Mouse (Mus musculus) midbrain, postnatal 0 days (tissue): ENCODE data around the gene Etv6. TPM values are rescaled to one million over a fixed set of nuclear protein-coding genes. Genes with fewer than 3 reads are reported as not detected.

ENCODE experiments used
- ATAC-seq: fragments of 200-750 bp; cut with Nextera tagmentation; 2 replicates; pipeline ENCODE4 v1.8.0; 2017; ENCODE audit warnings: moderate number of reproducible peaks, mild to moderate bottlenecking, moderate TSS enrichment, moderate library complexity; ENCODE audit not compliant: low FRiP score
- DNase-seq: peaks from one replicate; pipeline ENCODE4 v3.0.0-alpha.2; 2015; ENCODE audit warnings: low spot score
- H3K27ac ChIP-seq: fragments of 300-500 bp; sonication (generic); 2 replicates; pipeline ENCODE4 v1.5.1; 2014; ENCODE audit warnings: low read depth, mild to moderate bottlenecking, low read length, mixed read lengths
- H3K27me3 ChIP-seq: fragments of 300-500 bp; sonication (generic); 2 replicates; pipeline ENCODE4 v1.6.1; 2014; ENCODE audit warnings: low read length, control low read depth, mixed read lengths; ENCODE audit not compliant: insufficient read depth
- H3K36me3 ChIP-seq: fragments of 300-500 bp; sonication (generic); 2 replicates; pipeline ENCODE4 v1.6.1; 2014; ENCODE audit warnings: low read length, control low read depth, mixed read lengths; ENCODE audit not compliant: insufficient read depth
- H3K4me1 ChIP-seq: fragments of 300-500 bp; sonication (generic); 2 replicates; pipeline ENCODE4 v1.6.1; 2014; ENCODE audit warnings: mild to moderate bottlenecking, control low read depth, antibody characterized with exemption, low read length, mixed read lengths; ENCODE audit not compliant: insufficient read depth
- H3K4me2 ChIP-seq: fragments of 300-500 bp; sonication (generic); 2 replicates; pipeline ENCODE4 v1.6.1; 2014; ENCODE audit warnings: low read depth, mild to moderate bottlenecking, low read length, mixed read lengths; ENCODE audit not compliant: poor library complexity, severe bottlenecking
- H3K4me3 ChIP-seq: fragments of 300-500 bp; sonication (generic); 2 replicates; pipeline ENCODE4 v1.5.1; 2014; ENCODE audit warnings: low read depth, mild to moderate bottlenecking, low read length, moderate library complexity
- H3K9ac ChIP-seq: fragments of 300-500 bp; sonication (generic); replicated peaks from 2 replicates; pipeline ENCODE4 v1.6.1; 2014; ENCODE audit warnings: mild to moderate bottlenecking, low read length, moderate library complexity, mixed read lengths; ENCODE audit not compliant: poor library complexity, severe bottlenecking
- H3K9me3 ChIP-seq: fragments of 300-500 bp; sonication (generic); 2 replicates; pipeline ENCODE4 v1.6.1; 2016; ENCODE audit warnings: low read length, control low read depth
- CTCF ChIP-seq: IDR thresholded peaks from 2 replicates; pipeline ENCODE4 v1.5.1; 2016; ENCODE audit warnings: antibody characterized with exemption, mild to moderate bottlenecking
- WGBS: fragments of 180-500 bp; shearing (Covaris S2); extraction: QIAGEN DNeasy Blood & Tissue Kit; methylation state at CpG from one replicate; pipeline ENCODE4 v1.1.7; 2014; 5-methylcytosine and 5-hydroxymethylcytosine counted together
- polyA plus RNA-seq: library from polyadenylated mRNA; unstranded; fragments of >200 nt; fragmentation: Nextera tagmentation; extraction: Ambion mirVana; gene quantifications from 2 replicates; pipeline ENCODE4 v1.2.1, GENCODE M21; 2015
- total RNA-seq: library from RNA; depleted of rRNA; stranded (reverse); fragments of >200 nt; gene quantifications from 2 replicates; pipeline ENCODE4 v1.2.3, GENCODE M21; 2014

Gene Etv6
- total and polyA plus RNA-seq, 2 experiments from 2014 or later = 2.9 to 7.2 TPM

DNA sequence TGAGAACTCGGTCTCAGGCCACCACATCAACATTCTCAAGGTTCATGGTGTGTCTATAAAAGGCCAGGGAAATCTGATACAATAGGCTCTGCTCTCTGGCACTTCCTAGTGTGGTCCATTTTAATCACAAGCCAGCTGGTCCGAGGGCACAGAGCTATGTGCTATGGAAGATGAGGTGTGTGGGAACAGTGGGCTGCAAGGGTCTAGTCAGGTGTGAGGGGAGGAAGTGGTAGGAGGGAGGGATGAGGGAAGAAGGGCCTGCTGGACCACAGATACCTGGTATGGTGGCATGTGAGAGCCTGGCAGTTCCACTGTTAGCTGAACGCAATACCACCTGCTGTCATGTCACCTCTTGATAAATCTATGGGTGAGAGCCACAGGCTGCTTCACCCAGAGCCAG is 4.8 kb downstream of the Etv6 start:
- Histone ChIP-seq H3K27ac (no peak overlapping the region), H3K27me3 (no peaks in the 10 kb centered on the region), H3K36me3 (no peaks in the 10 kb centered on the region), H3K9ac (no peak overlapping the region), H3K4me1 (0 out of 2 replicates have a peak, but pooled peaks cover 11% of the 10 kb centered on the region), H3K4me2 (no peak overlapping the region), H3K4me3 (no peak overlapping the region), H3K9me3 (no peaks in the 10 kb centered on the region)
- no peak for DNase-seq
- TF ChIP-seq CTCF = no peak
- WGBS = 73% methylated on average over 3 of the region's 3 CpGs
- no peak for ATAC-seq

DNA sequence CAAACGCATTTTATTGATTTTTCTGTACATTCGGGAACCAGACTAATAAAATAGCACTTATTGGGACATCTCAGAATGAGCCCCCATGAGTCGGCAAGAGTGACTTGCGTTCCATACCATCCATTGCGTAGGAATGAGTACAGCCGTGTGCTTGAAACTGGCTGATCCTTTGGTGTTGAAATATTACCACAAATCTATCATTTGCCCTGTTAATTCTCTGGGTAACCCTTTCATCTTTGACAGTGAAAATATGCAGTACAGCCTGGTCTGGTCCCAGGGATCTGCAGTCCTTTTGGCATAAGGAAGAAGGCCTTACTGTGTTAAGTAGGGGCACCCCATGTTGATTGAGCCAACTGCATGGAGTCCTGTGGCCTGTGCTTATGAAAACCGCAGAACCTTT is 5.8 kb downstream of the Etv6 start:
- 0 out of 2 replicates have a peak, but pooled peaks cover 13% of the 10 kb centered on the region for H3K4me1 ChIP-seq
- no peaks in the 10 kb centered on the region for H3K27me3 ChIP-seq

GRCm38 (mm10) chr6:134041916-134042315 is 6.4 kb downstream of the Etv6 start:
- whole genome bisulfite sequencing = 59% methylated on average over 12 of the region's 12 CpGs
- H3K4me2 ChIP-seq = no peak overlapping the region
- ATAC-seq = no peak
- no peaks in the 10 kb centered on the region for H3K27me3 ChIP-seq
- TF ChIP-seq CTCF = peak; percentile 17; the same call in 1 of the 2 replicates
- H3K4me1 ChIP-seq = 0 out of 2 replicates have a peak, but pooled peaks cover 13% of the 10 kb centered on the region
- H3K9me3 ChIP-seq = no peaks in the 10 kb centered on the region
- DNase-seq = no peak
- H3K9ac ChIP-seq = no peak overlapping the region
- no peak overlapping the region for H3K4me3 ChIP-seq
- no peaks in the 10 kb centered on the region for H3K36me3 ChIP-seq
- H3K27ac ChIP-seq = no peak overlapping the region

More for the DNA sequence above, 5.8 kb downstream of the Etv6 start:
- H3K9ac ChIP-seq = no peak overlapping the region
- H3K4me2 ChIP-seq = no peak overlapping the region
- no peak for ATAC-seq
- H3K27ac ChIP-seq = no peak overlapping the region
- 87% methylated on average over 7 of the region's 7 CpGs for WGBS
- no peaks in the 10 kb centered on the region for H3K9me3 ChIP-seq
- TF ChIP-seq CTCF = no peak
- no peak overlapping the region for H3K4me3 ChIP-seq
- no peaks in the 10 kb centered on the region for H3K36me3 ChIP-seq
- DNase-seq = no peak

GRCm38 (mm10) chr6:134043545-134043944 is 8.0 kb downstream of the Etv6 start:
- H3K9ac ChIP-seq = no peak overlapping the region
- 53% methylated on average over 7 of the region's 7 CpGs for WGBS
- H3K27ac ChIP-seq = no peak overlapping the region
- DNase-seq = no peak
- no peak for TF ChIP-seq CTCF
- H3K4me2 ChIP-seq = no peak overlapping the region
- H3K4me1 ChIP-seq = 0 out of 2 replicates have a peak, but pooled peaks cover 6% of the 10 kb centered on the region
- no peaks in the 10 kb centered on the region for H3K9me3 ChIP-seq
- no peak for ATAC-seq
- no peak overlapping the region for H3K4me3 ChIP-seq
- no peaks in the 10 kb centered on the region for H3K27me3 ChIP-seq
- H3K36me3 ChIP-seq = no peaks in the 10 kb centered on the region

GRCm38 (mm10) chr6:134045092-134045868 is 9.8 kb downstream of the Etv6 start:
- no peak for TF ChIP-seq CTCF
- 84% methylated on average over 9 of the region's 9 CpGs for WGBS

GRCm38 (mm10) chr6:134046136-134046535 is 10.6 kb downstream of the Etv6 start:
- Histone ChIP-seq H3K9ac (no peak overlapping the region), H3K4me3 (no peak overlapping the region), H3K9me3 (no peaks in the 10 kb centered on the region), H3K27ac (no peak overlapping the region), H3K36me3 (no peaks in the 10 kb centered on the region), H3K4me1 (0 out of 2 replicates have a peak, but pooled peaks cover 6% of the 10 kb centered on the region), H3K4me2 (no peak overlapping the region), H3K27me3 (no peaks in the 10 kb centered on the region)
- DNase-seq = no peak
- TF ChIP-seq CTCF = no peak
- no peak for ATAC-seq
- 38% methylated on average over 5 of the region's 5 CpGs for WGBS

More at GRCm38 (mm10) chr6:134045092-134045868, 9.8 kb downstream of the Etv6 start:
- Histone ChIP-seq H3K9me3 (no peaks in the 10 kb centered on the region), H3K4me3 (no peak overlapping the region), H3K9ac (no peak overlapping the region), H3K36me3 (no peaks in the 10 kb centered on the region), H3K4me1 (0 out of 2 replicates have a peak, but pooled peaks cover 6% of the 10 kb centered on the region), H3K27ac (no peak overlapping the region), H3K4me2 (no peak overlapping the region), H3K27me3 (no peaks in the 10 kb centered on the region)
- no peak for ATAC-seq
- DNase-seq = no peak
